Mouse (Mus musculus) kidney, adult 2 months (tissue): Measurements from ENCODE around the gene Spag7.

Experiments used
- CTCF ChIP-seq: fragments of 200-500 bp; conservative IDR thresholded peaks from 2 replicates; pipeline ENCODE4 v1.5.1; 2011; ENCODE audit warnings: low read depth, mild to moderate bottlenecking, control low read depth, low read length, moderate library complexity, mixed read lengths; ENCODE audit not compliant: insufficient read depth, insufficient read length
- POLR2A ChIP-seq: fragments of 200-500 bp; IDR thresholded peaks from one replicate; pipeline ENCODE4 v1.6.1; 2011; ENCODE audit warnings: low read depth, low read length, control low read depth

DNA sequence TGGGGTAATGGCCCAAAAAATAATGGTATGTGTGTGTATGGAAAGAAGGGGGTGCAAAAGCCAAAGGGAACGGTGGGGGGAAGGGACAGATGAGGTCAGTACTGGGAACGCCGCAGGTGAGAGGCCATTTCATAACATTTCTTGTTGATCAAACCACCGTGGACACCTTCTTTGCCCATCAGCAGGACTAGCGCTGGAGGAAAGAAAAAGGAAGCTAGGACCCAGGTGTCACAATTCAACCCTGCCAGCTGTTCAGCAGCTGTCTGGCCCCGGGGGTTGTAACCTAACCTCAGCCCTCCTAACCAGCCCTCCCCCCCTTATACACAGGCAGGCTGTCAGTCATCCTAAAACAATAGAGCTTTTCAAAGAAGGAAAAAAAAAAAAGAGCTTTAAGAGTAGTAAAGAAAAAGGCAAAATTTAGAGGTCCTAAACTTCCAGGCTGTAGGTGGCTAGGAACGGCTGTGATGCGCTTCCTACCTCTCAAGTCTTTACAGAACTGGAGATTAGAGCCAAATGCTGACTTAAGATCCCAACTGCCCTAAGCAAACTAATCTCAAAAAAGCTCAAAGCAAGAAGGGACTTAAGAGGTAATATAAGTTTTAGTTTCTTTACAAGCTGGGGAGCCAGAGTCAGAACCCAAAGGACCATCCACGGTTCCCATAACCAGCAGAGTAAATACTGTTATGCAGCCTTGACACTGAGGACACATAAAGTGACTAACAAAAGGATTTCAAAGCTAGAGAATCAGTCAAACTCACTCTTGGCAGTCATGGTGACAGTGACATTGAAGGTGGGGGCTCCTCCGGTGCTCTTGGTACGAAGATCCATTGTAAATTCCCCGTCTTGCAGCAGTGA is 17.0 kb downstream of the Spag7 start:
- TF ChIP-seq POLR2A (no peak), CTCF (no peak)
